Mouse (Mus musculus) regulatory T cell (primary cell): Measurements from ENCODE around the gene Unkl.

Experiments
- in situ Hi-C: fragments of 300-600 bp; cut with MboI, MseI; formaldehyde crosslinking; loops from one replicate; pipeline ENCODE4 v1.15.1; 2025; ENCODE audit warnings: high pct_unique_total_duplicates

Unkl gene

DNA sequence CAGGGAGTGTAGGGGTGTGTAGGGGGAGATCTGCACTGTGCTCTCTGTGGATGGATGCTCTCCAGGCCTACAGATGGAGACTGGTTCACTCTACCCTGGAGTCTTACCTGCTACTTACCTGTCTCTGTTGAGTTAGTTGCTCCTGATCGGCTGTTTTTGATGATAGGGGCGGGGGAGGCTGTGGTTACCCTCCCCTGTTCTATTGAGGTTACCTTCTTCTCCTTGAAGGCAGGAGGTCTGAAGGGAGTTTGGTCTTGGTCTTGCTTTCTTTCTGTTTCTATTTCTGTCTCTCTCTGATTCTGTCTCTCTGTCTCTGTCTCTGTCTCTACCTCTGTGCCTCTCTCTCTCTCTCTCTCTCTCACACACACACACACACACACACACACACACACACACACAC, 66.9 kb downstream of the Unkl start:
- in situ Hi-C loops: no loop called here

DNA sequence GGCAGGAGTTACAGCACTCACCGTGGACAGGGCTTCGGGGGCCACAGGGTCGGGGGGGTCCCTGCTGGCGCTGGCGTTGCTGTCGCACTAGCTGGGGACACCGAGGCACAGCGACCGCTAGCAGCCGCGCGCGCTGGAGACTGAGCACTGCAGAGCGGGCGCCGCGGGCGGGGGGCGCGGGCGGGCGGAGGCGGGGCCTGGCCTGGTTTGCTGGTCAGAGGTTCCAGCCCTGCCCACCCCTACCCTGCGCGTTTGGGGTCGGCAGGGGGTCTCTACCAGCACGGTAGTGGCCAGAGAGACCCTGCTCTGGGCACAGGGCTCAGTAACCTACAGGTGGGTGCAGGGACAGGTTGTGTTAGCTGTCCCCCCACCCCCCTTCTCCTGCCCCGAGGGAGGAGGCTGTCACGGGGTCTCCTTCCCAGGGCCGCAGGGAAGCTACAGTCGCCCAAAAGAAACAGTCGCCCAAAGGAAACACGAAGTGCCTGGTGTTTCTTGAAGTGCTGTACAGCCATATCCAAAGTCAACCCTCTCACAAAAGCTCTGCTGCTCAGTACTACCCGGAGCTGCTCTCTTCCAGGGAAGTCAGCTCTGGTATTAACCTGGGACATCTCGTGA, 68.0 kb downstream of the Unkl start, which contains the start of gene Baiap3:
Gene Baiap3, minus strand, starts transcription at position 225 of the 615 bp plus-strand sequence.
- in situ Hi-C loops: no loop called here

DNA sequence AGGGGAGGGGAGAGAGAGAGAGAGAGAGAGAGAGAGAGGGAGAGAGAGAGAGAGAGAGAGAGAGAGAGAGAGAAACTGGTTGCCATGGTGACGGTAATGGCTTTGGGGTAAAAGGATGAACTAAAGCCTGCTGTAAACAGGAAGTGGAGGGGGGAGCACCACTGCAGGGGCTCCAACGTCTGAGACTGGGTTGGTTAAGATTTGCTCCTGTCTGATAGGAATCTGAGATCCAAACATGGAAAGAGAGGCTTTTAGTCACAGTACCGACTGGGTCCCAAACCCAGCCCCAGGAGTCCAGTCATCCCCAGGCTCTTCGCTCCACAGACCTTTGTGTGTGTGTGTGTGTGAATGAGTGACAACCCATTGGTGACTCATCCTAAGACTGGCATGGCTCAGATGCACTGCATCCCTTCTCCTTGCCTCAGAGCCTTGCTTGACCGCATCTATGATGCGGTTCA, 69.6 kb downstream of the Unkl start:
- in situ Hi-C loops: no loop called here

DNA sequence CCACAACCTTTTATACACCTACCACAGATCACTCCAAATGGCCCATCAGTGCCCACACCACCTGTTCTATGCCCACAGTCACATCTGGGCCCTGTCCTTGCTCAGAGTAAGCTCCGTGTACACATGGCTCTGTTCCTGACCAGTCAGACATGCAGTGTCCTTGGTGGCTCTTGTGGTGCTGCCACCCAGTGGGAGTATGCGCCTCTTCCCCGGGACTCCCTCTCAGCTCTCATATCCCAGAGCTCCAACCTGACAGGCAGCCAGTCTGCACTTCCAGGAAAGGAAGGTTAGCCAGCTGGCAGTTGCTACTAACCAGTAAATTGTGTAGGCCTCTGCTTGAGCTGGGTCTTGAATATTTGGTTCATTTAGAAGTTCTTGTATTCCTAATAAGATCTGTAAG, 76.3 kb downstream of the Unkl start:
- in situ Hi-C loops: no loop called here

DNA sequence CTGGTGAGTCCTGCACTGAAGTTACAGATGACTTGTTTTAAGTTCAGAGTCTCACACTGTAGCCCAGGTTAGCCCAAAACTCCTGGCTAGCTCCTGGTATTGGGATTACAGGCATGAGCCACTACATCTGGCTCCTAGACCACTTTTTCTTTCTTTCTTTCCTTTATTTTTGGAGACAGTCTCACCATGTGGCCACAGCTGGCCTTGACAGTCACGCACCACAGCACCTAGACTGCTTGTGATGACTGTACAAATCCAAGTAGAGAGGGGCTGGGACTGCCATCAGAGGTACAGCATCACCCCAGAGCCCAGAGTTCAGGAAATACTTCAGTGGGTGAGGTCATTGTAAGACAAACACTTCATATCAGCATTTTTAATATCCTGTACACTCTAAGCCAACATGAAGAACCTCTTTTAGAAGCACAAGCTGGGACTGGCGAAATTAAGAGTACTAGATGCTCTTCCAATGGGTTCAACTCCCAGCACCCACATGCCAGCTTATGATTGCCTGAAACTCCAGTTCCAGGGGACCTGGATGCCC, 82.7 kb downstream of the Unkl start:
- in situ Hi-C loops: loop anchor here (5.0 to 10.0 kb wide), 2 partner anchors 84 to 256 kb away; partner anchors contain the start of genes Cramp1l, Ift140 and Unkl

DNA sequence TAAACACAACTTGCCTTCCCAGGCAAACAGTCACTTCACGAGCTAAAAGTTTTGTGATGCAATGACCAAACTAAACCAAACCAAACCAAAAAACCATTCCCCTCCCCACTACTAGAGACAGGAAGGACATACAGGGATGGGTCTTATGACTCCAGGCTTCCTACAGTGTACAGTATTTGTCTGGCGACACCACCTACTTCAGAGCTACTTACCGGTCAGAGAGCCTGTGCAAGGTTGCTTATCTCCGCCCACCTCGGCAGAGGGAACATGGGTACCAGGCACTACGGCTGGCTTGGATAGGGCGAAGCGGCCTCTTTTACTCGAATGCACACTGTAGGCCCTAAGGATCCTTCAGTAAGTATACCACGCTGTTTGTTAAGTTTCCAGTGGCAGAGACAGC, 84.1 kb downstream of the Unkl start:
- in situ Hi-C loops: loop anchor here (5.0 to 10.0 kb wide), 2 partner anchors 85 to 258 kb away; partner anchors contain the start of genes Cramp1l, Ift140 and Unkl

DNA sequence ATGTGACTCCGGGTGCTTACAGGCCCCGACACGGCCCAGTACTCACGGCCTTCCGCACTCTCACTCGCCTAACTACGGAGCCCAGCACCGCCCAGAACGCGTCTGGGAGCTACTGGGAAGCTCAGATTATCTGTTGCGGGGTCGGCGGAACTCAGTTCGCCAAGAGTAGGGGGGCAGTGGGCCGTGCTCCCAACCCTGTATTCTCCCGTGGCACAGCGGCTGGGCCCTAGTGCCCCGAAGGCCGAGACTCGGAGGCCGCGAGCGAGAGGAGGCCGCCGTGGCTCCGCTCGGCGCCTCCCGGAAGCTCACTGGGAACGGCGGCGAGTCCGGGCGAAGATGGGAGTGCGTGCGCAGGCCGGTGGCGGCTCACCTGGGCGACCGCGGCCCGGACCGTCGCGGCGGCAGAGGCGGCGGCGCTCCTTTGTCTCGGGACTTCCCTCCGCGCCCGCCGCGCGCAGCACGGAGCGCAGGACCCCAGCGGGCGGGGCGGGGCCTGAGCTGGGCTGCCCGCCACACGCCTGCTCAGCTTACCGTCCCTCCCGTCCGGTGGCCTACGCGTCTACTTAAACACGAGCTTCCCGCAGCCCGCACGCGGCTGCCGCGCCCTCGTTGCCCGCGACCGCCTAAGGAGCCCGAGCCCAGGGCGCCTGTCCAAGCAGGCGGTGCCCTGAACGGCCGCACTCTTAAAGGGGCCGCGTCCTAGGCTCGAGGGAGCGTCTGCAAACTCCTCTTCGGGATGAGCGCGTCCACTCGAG, 84.9 kb downstream of the Unkl start:
- in situ Hi-C loops: loop anchor here (5.0 to 10.0 kb wide), 2 partner anchors 86 to 258 kb away; partner anchors contain the start of genes Cramp1l, Ift140 and Unkl

DNA sequence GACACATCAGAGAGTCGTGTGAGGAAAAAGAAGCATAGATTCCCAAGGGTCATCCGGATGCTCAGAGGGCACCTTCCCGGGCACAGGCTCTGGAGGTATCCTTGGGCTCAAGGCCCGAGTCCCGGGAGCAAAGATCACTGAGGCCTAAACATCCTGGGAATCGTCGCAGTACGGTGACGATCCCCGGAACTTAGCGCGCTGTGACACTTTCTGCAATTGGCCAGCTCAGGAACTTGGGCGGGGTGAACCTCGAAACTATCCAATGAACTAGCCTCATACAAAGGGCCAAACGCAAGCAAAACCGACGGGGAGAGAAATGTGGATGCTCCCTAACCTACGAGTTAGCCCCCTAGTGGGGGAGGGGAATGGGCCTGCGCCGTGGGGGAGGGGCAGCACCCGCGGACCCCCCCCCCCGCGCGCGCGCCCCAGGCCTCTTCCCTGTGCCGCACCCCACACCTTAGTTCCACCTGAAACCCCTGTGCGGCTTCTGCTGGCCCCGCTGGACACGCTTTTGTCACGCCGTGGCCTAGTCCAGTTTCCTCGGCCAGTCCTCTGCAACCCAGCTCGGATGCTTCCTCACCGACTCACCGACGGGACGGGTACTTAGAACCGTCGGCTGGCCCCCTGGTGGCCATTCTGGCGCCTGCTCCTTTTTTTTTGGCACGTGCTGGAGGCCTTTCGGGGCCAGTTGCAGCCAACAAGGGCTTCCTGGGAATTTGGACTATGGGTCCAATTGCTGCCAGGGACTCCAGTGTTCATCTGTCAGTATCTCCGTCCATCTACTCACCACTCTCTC, 85.7 kb downstream of the Unkl start:
- in situ Hi-C loops: loop anchor here (5.0 to 10.0 kb wide), 2 partner anchors 87 to 259 kb away; partner anchors contain the start of genes Cramp1l, Ift140 and Unkl

DNA sequence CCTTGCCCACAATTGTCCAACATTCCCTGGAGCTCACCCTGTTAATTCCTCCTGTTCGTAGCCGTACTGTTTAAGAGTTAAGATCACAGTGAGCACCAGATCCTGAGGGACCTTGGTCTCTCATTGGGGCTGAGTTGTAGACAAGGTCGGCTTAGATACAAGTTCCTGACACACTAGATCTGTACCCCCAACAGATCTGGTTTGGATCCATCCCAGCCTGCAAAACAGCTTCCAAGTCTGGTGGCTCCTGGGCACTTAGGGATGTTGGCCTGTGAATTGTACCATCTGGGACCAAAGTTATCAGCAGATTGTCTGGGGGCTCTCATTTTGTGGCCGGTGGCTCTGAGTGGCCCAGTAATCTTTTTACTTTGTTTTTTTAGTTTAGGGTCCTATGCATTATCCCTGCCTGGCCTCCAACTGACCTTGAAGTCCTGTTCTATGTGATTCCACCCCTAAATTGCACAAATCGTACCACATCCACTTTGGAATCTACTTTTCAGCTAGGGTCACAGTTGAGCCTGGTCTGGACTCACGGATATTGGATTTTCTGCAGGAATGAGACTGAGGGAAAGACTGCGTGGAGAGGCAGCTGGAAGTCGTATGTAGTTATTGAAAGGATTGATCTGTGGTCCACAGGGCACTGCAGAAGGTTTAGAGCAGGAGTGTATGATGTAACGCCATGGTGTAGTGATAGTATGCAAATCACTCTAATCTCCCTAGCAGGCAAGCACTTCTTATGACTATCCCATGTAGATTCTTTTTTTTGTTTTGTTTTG, 86.6 kb downstream of the Unkl start, which contains the start of gene Ube2i:
Gene Ube2i, minus strand, starts transcription at position 52 of the 776 bp plus-strand sequence.
- in situ Hi-C loops: loop anchor here (5.0 to 10.0 kb wide), 2 partner anchors 87 to 260 kb away; partner anchors contain the start of genes Cramp1l, Ift140 and Unkl

DNA sequence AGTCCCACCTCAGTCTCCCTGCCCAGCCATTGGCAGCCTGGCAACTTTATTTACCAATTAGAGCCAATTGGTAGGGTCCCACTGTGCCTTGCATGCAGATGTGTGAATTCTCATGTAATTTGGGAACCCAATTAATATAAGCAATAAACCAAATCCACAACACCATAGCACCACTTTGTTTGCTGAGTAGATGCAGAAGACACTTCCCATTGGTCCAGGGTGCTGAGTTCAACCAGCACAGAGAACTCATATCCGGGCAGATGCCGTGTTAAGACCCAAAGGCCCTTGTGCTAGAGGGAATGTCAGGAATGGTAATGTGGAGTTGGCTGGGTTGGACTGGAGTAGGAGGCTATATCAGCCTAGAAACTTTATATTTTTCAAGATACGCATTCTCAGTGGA, 87.6 kb downstream of the Unkl start:
- in situ Hi-C loops: loop anchor here (10.0 kb wide), 1 partner anchor 261 kb away; the partner anchor contains the start of genes Cramp1l and Ift140

DNA sequence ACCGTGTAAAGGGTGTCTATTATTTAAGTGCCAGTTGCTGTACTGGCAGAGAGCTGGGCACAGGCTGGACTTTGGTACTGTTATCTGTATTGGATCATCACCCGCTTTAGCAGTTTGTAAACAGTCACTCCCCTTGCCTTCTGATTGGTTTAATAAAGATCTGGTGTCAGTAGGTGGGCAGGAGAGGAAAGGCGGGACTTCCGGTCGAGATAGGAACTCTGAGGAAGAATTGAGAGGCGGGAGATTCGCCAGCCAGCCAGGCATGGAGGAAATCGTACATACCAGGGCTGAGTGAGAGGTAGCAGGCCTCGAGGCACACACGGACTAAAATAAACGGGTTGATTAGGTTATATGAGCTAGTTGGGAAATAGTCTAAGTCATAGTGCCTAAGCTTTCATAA, 93.9 kb downstream of the Unkl start:
- in situ Hi-C loops: no loop called here
